Mouse (Mus musculus) midbrain, embryonic 14.5 days (tissue): ENCODE results near the gene Olfr1116. TPM values are rescaled to one million over a fixed set of nuclear protein-coding genes. Genes with fewer than 3 reads are reported as not detected.
"Not testable (repeated sequence)": the region's sequence is repeated elsewhere in the genome, so short reads cannot be mapped to it uniquely, and the experiment has no call there.

Source experiments
- ATAC-seq: fragments of 200-750 bp; cut with Nextera tagmentation; 2 replicates; pipeline ENCODE4 v1.8.0; 2017; ENCODE audit warnings: moderate number of reproducible peaks, moderate library complexity; ENCODE audit not compliant: low FRiP score, low TSS enrichment
- DNase-seq: peaks from one replicate; pipeline ENCODE4 v3.0.0-alpha.2; 2015
- H3K27ac ChIP-seq: fragments of 300-500 bp; sonication (generic); replicated peaks from 2 replicates; pipeline ENCODE4 v1.5.1; 2014; ENCODE audit warnings: mild to moderate bottlenecking, low read depth, low read length, moderate library complexity
- H3K27me3 ChIP-seq: fragments of 300-500 bp; sonication (generic); 2 replicates; pipeline ENCODE4 v1.6.1; 2014; ENCODE audit warnings: low read length, control low read depth, mixed read lengths; ENCODE audit not compliant: control insufficient read depth, insufficient read depth
- H3K36me3 ChIP-seq: fragments of 300-500 bp; sonication (generic); 2 replicates; pipeline ENCODE4 v1.6.1; 2014; ENCODE audit warnings: low read length, control low read depth; ENCODE audit not compliant: control insufficient read depth, insufficient read depth
- H3K4me1 ChIP-seq: fragments of 300-500 bp; sonication (generic); 2 replicates; pipeline ENCODE4 v1.6.1; 2014; ENCODE audit warnings: mild to moderate bottlenecking, antibody characterized with exemption, low read length, control low read depth; ENCODE audit not compliant: control insufficient read depth, insufficient read depth
- H3K4me2 ChIP-seq: fragments of 300-500 bp; sonication (generic); 2 replicates; pipeline ENCODE4 v1.6.1; 2014; ENCODE audit warnings: mild to moderate bottlenecking, low read length, moderate library complexity
- H3K4me3 ChIP-seq: fragments of 300-500 bp; sonication (generic); replicated peaks from 2 replicates; pipeline ENCODE4 v1.5.1; 2014; ENCODE audit warnings: low read depth, low read length
- H3K9ac ChIP-seq: fragments of 300-500 bp; sonication (generic); replicated peaks from 2 replicates; pipeline ENCODE4 v1.6.1; 2014; ENCODE audit warnings: mild to moderate bottlenecking, low read length, moderate library complexity
- H3K9me3 ChIP-seq: fragments of 300-500 bp; sonication (generic); 2 replicates; pipeline ENCODE4 v1.6.1; 2016; ENCODE audit warnings: low read length, control low read depth, mixed read lengths; ENCODE audit not compliant: control insufficient read depth
- WGBS: fragments of 180-500 bp; shearing (Covaris S2); extraction: QIAGEN DNeasy Blood & Tissue Kit; methylation state at CpG from one replicate; pipeline ENCODE4 v1.1.7; 2014; 5-methylcytosine and 5-hydroxymethylcytosine counted together
- microRNA-seq: library from miRNA; unstranded; fragments of <30 nt; microRNA quantifications from one replicate; pipeline ENCODE4, GENCODE M21; 2016
- polyA plus RNA-seq: library from polyadenylated mRNA; unstranded; fragments of >200 nt; fragmentation: Nextera tagmentation; extraction: Ambion mirVana; gene quantifications from 2 replicates; pipeline ENCODE4 v1.2.1, GENCODE M21; 2014

Olfr1116 gene
- polyA plus RNA-seq = not detected in 2 replicates

DNA sequence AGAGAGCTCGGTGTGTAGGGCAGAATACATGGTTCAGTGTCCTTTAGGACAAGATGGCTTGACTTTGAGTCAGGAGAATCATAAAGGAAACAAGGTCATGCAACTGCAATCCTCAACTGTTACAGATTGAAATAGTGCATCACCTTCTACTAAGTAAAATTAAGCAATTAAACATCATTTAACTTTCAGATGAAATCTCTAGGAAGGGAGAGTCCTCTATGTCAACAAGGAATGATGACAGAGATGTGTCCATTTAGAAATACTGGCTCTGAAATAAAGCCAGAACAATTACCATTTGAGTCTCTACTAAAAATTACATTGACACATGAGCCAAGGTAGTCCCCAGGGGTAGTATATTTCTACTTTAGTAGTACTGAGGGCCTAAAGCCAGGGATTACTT is at the start of gene Olfr1116:
Gene Olfr1116, plus strand, starts transcription at position 301 of the 400 bp plus-strand sequence.
- WGBS = 84% methylated on average over 1 of the region's 1 CpGs
- DNase-seq = no peak
- ATAC-seq = no peak
- Histone ChIP-seq H3K27ac (no peak within 1 kb of the TSS), H3K9ac (no peak within 1 kb of the TSS), H3K4me1 (no peaks in the 10 kb centered on the region), H3K4me2 (no peak within 1 kb of the TSS), H3K4me3 (no peak within 1 kb of the TSS), H3K27me3 (no peaks in the 10 kb centered on the region), H3K9me3 (no peaks in the 10 kb centered on the region), H3K36me3 (no peaks in the 10 kb centered on the region)

DNA sequence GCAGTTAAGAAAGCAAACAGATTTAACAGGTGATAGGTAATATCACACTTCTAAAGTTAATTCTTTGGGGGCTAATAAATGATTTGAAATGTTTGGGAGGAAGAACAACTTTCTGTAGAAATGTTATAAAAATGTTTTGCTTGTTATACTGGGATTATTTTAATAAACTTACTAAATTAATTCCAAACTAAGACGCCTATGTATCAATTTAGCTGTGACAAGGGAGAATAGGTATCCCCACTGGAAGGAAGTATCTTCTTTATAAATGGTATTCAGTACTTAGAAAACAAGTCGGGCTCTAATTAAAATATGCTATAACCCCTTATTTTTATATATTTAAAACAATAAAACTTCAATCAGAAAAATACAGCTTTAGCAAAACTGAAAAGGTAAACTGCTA is 19.6 kb upstream of the Olfr1116 start, which contains the start of gene Olfr1115:
Gene Olfr1115, plus strand, starts transcription at position 301 of the 400 bp plus-strand sequence.
- Histone ChIP-seq H3K9ac (no peak within 1 kb of the TSS), H3K4me3 (no peak within 1 kb of the TSS), H3K4me1 (no peaks in the 10 kb centered on the region), H3K27me3 (no peaks in the 10 kb centered on the region), H3K9me3 (no peaks in the 10 kb centered on the region), H3K36me3 (no peaks in the 10 kb centered on the region), H3K27ac (no peak within 1 kb of the TSS), H3K4me2 (no peak within 1 kb of the TSS)
- ATAC-seq (no peak), DNase-seq (no peak)
- 82% methylated on average over 2 of the region's 2 CpGs for WGBS

DNA sequence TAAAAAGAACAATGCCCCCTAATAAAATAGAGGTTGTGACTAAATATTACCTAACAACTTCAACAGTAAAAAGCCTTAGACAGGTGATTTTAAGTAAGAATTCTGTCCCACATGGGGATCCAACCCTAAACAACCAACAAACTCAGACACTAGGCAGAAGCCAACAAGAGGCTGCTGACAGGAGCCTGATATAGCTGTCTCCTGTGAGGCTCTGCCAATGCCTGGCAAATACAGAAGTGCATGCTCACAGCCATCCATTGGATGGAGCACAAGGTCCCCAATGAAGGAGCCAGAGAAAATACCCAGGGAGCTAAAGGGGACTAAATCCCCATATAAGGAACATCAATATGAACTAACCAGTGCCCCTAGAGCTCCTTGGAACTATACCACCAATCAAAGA is 26.6 kb downstream of the Olfr1116 start:
- H3K27ac ChIP-seq, H3K36me3 ChIP-seq, H3K4me1 ChIP-seq, H3K27me3 ChIP-seq, H3K4me2 ChIP-seq, H3K9me3 ChIP-seq, DNase-seq, H3K9ac ChIP-seq, ATAC-seq, H3K4me3 ChIP-seq: not testable (repeated sequence)

DNA sequence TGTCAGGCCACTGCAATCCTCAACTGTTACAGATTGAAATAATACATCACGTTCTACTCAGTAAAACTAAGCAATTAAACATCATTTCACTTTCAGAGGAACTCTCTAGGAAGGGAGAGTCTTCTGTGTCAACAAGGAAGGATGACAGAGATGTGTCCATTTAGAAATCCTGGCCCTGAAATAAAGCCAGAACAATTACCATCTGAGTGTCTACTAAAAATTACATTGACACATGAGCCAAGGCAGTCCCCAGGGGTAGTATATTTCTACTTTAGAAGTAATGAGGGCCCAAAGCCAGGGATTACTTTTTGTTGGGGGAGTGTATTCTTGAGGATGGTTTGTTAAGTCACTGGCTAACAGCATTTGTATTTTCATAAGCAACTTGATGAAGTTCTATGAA is 39.9 kb downstream of the Olfr1116 start, which contains the start of gene Olfr1118:
Gene Olfr1118, plus strand, starts transcription at position 301 of the 400 bp plus-strand sequence.
- Histone ChIP-seq H3K36me3 (no peaks in the 10 kb centered on the region), H3K27ac (no peak within 1 kb of the TSS), H3K9ac (no peak within 1 kb of the TSS), H3K4me1 (no peaks in the 10 kb centered on the region), H3K4me3 (no peak within 1 kb of the TSS), H3K27me3 (no peaks in the 10 kb centered on the region), H3K4me2 (no peak within 1 kb of the TSS), H3K9me3 (no peaks in the 10 kb centered on the region)
- WGBS = 76% methylated on average over 1 of the region's 1 CpGs
- ATAC-seq (no peak), DNase-seq (no peak)

Small RNAs within 50 kb of the gene (microRNA-seq; reads per million reads assigned to microRNA genes)
- not detected for gene Gm27438

Other genes starting within 250 kb of the Olfr1116 start
- gene Olfr1104, start 240.5 kb upstream of the Olfr1116 start, polyA plus RNA-seq = not detected in 2 replicates
- not detected in 2 replicates for gene Olfr1105, start 231.0 kb upstream of the Olfr1116 start, polyA plus RNA-seq
- gene Olfr1106, start 215.3 kb upstream of the Olfr1116 start, polyA plus RNA-seq = not detected in 2 replicates
- not detected in 2 replicates for gene Olfr1107, start 191.7 kb upstream of the Olfr1116 start, polyA plus RNA-seq
- not detected in 2 replicates for gene Olfr1109, start 171.5 kb upstream of the Olfr1116 start, polyA plus RNA-seq
- not detected in 2 replicates for gene Olfr259, start 153.0 kb upstream of the Olfr1116 start, polyA plus RNA-seq
- gene Olfr1110, start 127.2 kb upstream of the Olfr1116 start, polyA plus RNA-seq = not detected in 2 replicates
- gene Olfr1111, start 114.9 kb upstream of the Olfr1116 start, polyA plus RNA-seq = not detected in 2 replicates
- not detected in 2 replicates for gene Olfr1112, start 79.7 kb upstream of the Olfr1116 start, polyA plus RNA-seq
- gene Olfr1113, start 58.6 kb upstream of the Olfr1116 start, polyA plus RNA-seq = not detected in 2 replicates
- gene Olfr1115, start 19.5 kb upstream of the Olfr1116 start, polyA plus RNA-seq = not detected in 2 replicates
- not detected in 2 replicates for gene Olfr1118, start 40.0 kb downstream of the Olfr1116 start, polyA plus RNA-seq
- gene Olfr1120, start 87.3 kb downstream of the Olfr1116 start, polyA plus RNA-seq = not detected in 2 replicates
- not detected in 2 replicates for gene Olfr1121, start 102.4 kb downstream of the Olfr1116 start, polyA plus RNA-seq
- gene Olfr1122, start 118.3 kb downstream of the Olfr1116 start, polyA plus RNA-seq = not detected in 2 replicates
- gene Olfr1123, start 149.1 kb downstream of the Olfr1116 start, polyA plus RNA-seq = not detected in 2 replicates
- gene Olfr1124, start 162.7 kb downstream of the Olfr1116 start, polyA plus RNA-seq = not detected in 2 replicates
- gene Olfr1126, start 186.4 kb downstream of the Olfr1116 start, polyA plus RNA-seq = not detected in 2 replicates
- not detected in 2 replicates for gene Pramel7, start 229.6 kb downstream of the Olfr1116 start, polyA plus RNA-seq
- gene Pramel6, start 239.0 kb downstream of the Olfr1116 start, polyA plus RNA-seq = not detected in 2 replicates